Mouse (Mus musculus): ENCODE data around the gene Mfsd2b.

DNA sequence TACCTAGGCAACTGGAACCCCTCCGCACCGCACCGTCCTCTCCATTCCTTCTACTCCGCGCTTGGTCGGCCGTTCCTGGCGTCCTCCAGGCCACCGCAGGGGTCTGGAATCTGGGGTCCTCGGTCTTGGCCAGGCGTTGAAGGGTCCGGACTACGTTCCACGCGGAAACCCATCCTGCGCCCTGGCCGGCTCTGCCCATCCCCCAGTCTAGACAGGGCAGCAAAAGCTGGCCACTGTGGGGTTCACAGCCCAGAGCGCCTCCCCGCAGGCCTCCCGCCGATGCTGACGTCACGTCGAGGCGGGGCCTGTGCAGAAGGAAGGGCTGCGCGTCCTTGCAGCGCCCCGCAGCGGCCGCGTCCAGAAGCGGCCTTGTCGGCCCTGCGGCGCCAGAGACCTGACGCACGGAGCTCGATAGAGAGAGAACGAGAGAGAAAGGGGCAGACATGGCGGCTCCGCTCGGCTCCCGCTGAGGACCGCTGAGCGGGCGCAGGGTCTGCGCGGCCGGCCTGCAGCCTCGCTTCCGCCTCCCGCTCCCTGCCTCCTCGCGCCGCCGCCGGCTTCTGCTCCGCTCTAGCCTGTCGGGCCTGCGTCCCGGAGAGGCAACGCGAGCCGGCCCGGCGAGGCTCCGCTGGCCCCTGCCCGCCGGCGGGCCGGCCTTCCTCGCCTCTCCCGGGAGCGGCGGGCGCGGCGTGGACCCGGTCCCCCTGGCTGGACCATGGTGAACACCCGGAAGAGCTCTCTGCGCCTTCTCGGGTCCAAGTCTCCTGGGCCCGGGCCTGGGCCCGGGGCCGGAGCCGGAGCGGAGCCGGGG lies 43.0 kb upstream of the Mfsd2b start, which contains the start of gene Atad2b:
- no peak for TF ChIP-seq POU5F1 (IDR thresholded peaks at IDR 0.05; ENCODE audit: borderline replicate concordance, low read length)
- no peak for TF ChIP-seq CTCF (conservative IDR thresholded peaks at IDR 0.05; ENCODE audit: low read length)

All from E14TG2a.4 (cell line).